Mouse (Mus musculus) spleen, adult 10 weeks (tissue): ENCODE data around the gene Gm4869. TPM values are rescaled to one million over a fixed set of nuclear protein-coding genes. Genes with fewer than 3 reads are reported as not detected.

Source experiments
- polyA plus RNA-seq: library from polyadenylated mRNA; stranded (reverse); fragments of 350-450 nt; fragmentation: Illumina TruSeq; extraction: RNeasy Lipid Tissue Mini Kit (QIAGEN cat#74804); gene quantifications from one replicate; pipeline ENCODE4 v1.2.3, GENCODE M21; 2015; ENCODE audit warnings: low replicate concordance; ENCODE audit not compliant: insufficient read depth

Gm4869 gene
- polyA plus RNA-seq, result not detected

DNA sequence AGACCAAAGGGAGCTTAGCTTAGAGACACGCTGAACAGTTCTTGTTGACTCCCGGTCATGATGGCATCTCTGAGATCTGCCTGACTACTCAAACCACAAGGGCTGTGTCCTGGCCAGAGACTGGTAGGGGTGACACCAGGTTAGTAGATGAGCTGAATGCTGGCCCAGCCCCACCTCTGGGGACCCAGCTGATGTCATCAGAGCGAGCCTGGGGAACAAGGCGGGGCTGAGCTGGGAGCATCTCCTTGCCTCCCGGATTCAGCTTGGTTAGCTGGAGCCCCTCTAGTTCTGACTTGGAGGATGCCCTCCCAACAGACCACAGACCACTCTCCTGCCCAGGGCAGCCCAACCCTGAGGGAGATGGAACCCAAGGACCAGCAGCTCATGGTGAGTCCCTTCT is at the start of gene Gm4869:
Gm4869 (plus strand) TSS at position 301 of the 400 bp plus-strand sequence.

GRCm38 (mm10) chr5:140418489-140419441 is 26.7 kb upstream of the Gm4869 start, which contains the start of gene Eif3b:
Gene Eif3b, plus strand, starts transcription at chr5:140419328.

GRCm38 (mm10) chr5:140505208-140505780 is 59.8 kb downstream of the Gm4869 start, which contains the start of gene Chst12:
Gene Chst12, plus strand, starts transcription at chr5:140505550.

Other genes starting within 250 kb of the Gm4869 start
- 5.5 TPM for gene Mad1l1, start 124.1 kb upstream of the Gm4869 start, polyA plus RNA-seq
- gene Nudt1, start 124.0 kb upstream of the Gm4869 start, polyA plus RNA-seq, result 9.8 TPM
- gene Mrm2, start 113.7 kb upstream of the Gm4869 start, polyA plus RNA-seq, result 2.8 TPM
- gene Snx8, start 56.4 kb upstream of the Gm4869 start, polyA plus RNA-seq, result 33.1 TPM
- 107 TPM for gene Eif3b, start 26.3 kb upstream of the Gm4869 start, polyA plus RNA-seq
- 6.2 TPM for gene Chst12, start 59.9 kb downstream of the Gm4869 start, polyA plus RNA-seq
- not detected for gene Grifin, start 119.4 kb downstream of the Gm4869 start, polyA plus RNA-seq
- gene Lfng, start 161.7 kb downstream of the Gm4869 start, polyA plus RNA-seq, result 28.2 TPM
- 19.2 TPM for gene Ttyh3, start 203.4 kb downstream of the Gm4869 start, polyA plus RNA-seq